Mouse (Mus musculus) liver, adult 2 months (tissue): ENCODE measurements at regions not wholly inside any gene's neighbourhood (a gene's known extent, or its start where the extent isn't known, plus 50 kb on each side); places are given as distances from the start of the nearest gene placed in this dataset.

Experiments used
- CTCF ChIP-seq: fragments of 200-500 bp; IDR thresholded peaks from 2 replicates; pipeline ENCODE4 v1.5.1; 2011; ENCODE audit warnings: low read depth, low read length, control low read depth
- POLR2A ChIP-seq: fragments of 200-500 bp; IDR thresholded peaks from 2 replicates; pipeline ENCODE4 v1.6.1; 2011; ENCODE audit warnings: low read length, control low read depth; ENCODE audit not compliant: insufficient read depth; ENCODE audit errors: extremely low read depth

- no peak for TF ChIP-seq CTCF
- TF ChIP-seq POLR2A: no peak
Observed at GRCm38 (mm10) chr12:97732078-97732580, 527.1 kb downstream of the Galc start.
